Mouse (Mus musculus) embryonic fibroblast, embryonic 13.5 days (primary cell): ENCODE measurements at regions not wholly inside any gene's neighbourhood (a gene's known extent, or its start where the extent isn't known, plus 50 kb on each side); places are given as distances from the start of the nearest gene placed in this dataset.

Experiments used
- CTCF ChIP-seq: IDR thresholded peaks from 2 replicates; pipeline ENCODE4 v1.5.1; 2011; ENCODE audit warnings: mild to moderate bottlenecking, control low read depth, low read length, moderate library complexity, borderline replicate concordance; ENCODE audit not compliant: insufficient read depth
- POLR2A ChIP-seq: IDR thresholded peaks from 2 replicates; pipeline ENCODE4 v1.6.1; 2011; ENCODE audit warnings: low read depth, mild to moderate bottlenecking, control low read depth, low read length, moderate library complexity

- no peak for TF ChIP-seq CTCF
- TF ChIP-seq POLR2A, result no peak
Observed at GRCm38 (mm10) chr16:20836866-20837265, 102.6 kb upstream of the Thpo start.
